Mouse (Mus musculus) large intestine, adult 2 months (tissue): Measurements from ENCODE around the gene Ptbp2. TPM values are rescaled to one million over a fixed set of nuclear protein-coding genes. Genes with fewer than 3 reads are reported as not detected.

Experiments used
- DNase-seq: peaks from one replicate; pipeline ENCODE4 v3.0.0-alpha.2; 2012; ENCODE audit warnings: low read depth, low spot score
- WGBS: fragments of 180-500 bp; shearing (Covaris S2); methylation state at CpG from one replicate; pipeline ENCODE4 v1.1.7; 2018; 5-methylcytosine and 5-hydroxymethylcytosine counted together
- polyA plus RNA-seq: library from polyadenylated mRNA; depleted of rRNA; stranded (reverse); fragments of >200 nt; gene quantifications from 2 replicates; pipeline ENCODE4 v1.2.3, GENCODE M21; 2012; rRNA removed

The Ptbp2 gene
- 5.3 and 7.1 TPM in 2 replicates for polyA plus RNA-seq

- DNase-seq = no peak
- WGBS = 86% methylated on average over 4 of the region's 4 CpGs
Observed at GRCm38 (mm10) chr3:119784366-119784765, at the start of gene Ptbp2. Ptbp2 (minus strand) TSS chr3:119784466.

- WGBS = 75% methylated on average over 1 of the region's 1 CpGs
- no peak for DNase-seq
Observed at GRCm38 (mm10) chr3:119814678-119815077, 30.4 kb upstream of the Ptbp2 start.

GRCm38 (mm10) chr3:119806123-119806522 lies 21.9 kb upstream of the Ptbp2 start:
- no peak for DNase-seq
- WGBS = 73% methylated on average over 7 of the region's 7 CpGs

- 79% methylated on average over 9 of the region's 9 CpGs for WGBS
- no peak for DNase-seq
Observed at GRCm38 (mm10) chr3:119794677-119795365, 10.6 kb upstream of the Ptbp2 start.

GRCm38 (mm10) chr3:119782946-119783701 lies 1.1 kb downstream of the Ptbp2 start:
- WGBS = under 1% methylated on average over 85 of the region's 89 CpGs
- DNase-seq = no peak

- no peak for DNase-seq
- WGBS = under 1% methylated on average over 63 of the region's 63 CpGs
Observed at GRCm38 (mm10) chr3:119782022-119782945, 2.0 kb downstream of the Ptbp2 start.

- no peak for DNase-seq
Observed at GRCm38 (mm10) chr3:119780876-119781275, 3.4 kb downstream of the Ptbp2 start.

GRCm38 (mm10) chr3:119779261-119779660 lies 5.0 kb downstream of the Ptbp2 start:
- WGBS = 87% methylated on average over 1 of the region's 1 CpGs
- DNase-seq = no peak

GRCm38 (mm10) chr3:119778431-119778830 lies 5.8 kb downstream of the Ptbp2 start:
- WGBS = 91% methylated on average over 2 of the region's 2 CpGs
- no peak for DNase-seq

- 79% methylated on average over 5 of the region's 5 CpGs for WGBS
- DNase-seq = no peak
Observed at GRCm38 (mm10) chr3:119776129-119776528, 8.1 kb downstream of the Ptbp2 start.

- no peak for DNase-seq
- 46% methylated on average over 2 of the region's 2 CpGs for WGBS
Observed at GRCm38 (mm10) chr3:119772789-119773188, 11.5 kb downstream of the Ptbp2 start.

GRCm38 (mm10) chr3:119763772-119764171 lies 20.5 kb downstream of the Ptbp2 start:
- WGBS = 82% methylated on average over 2 of the region's 2 CpGs
- no peak for DNase-seq

GRCm38 (mm10) chr3:119761732-119762131 lies 22.5 kb downstream of the Ptbp2 start:
- DNase-seq = no peak
- WGBS = 95% methylated on average over 3 of the region's 3 CpGs

GRCm38 (mm10) chr3:119753791-119754190 lies 30.5 kb downstream of the Ptbp2 start:
- no peak for DNase-seq

GRCm38 (mm10) chr3:119749551-119750249 lies 34.6 kb downstream of the Ptbp2 start:
- WGBS = 86% methylated on average over 3 of the region's 3 CpGs
- DNase-seq = no peak

GRCm38 (mm10) chr3:119749140-119749539 lies 35.1 kb downstream of the Ptbp2 start:
- 88% methylated on average over 2 of the region's 2 CpGs for WGBS
- no peak for DNase-seq

- no peak for DNase-seq
- 64% methylated on average over 2 of the region's 2 CpGs for WGBS
Observed at GRCm38 (mm10) chr3:119746656-119747055, 37.6 kb downstream of the Ptbp2 start.

- no peak for DNase-seq
- 25% methylated on average over 1 of the region's 1 CpGs for WGBS
Observed at GRCm38 (mm10) chr3:119745801-119746200, 38.5 kb downstream of the Ptbp2 start.

GRCm38 (mm10) chr3:119729863-119730262 lies 54.4 kb downstream of the Ptbp2 start:
- 92% methylated on average over 2 of the region's 2 CpGs for WGBS

GRCm38 (mm10) chr3:119712066-119712465 lies 72.2 kb downstream of the Ptbp2 start:
- DNase-seq = no peak
- WGBS = 96% methylated on average over 5 of the region's 5 CpGs

More at GRCm38 (mm10) chr3:119729863-119730262, 54.4 kb downstream of the Ptbp2 start:
- no peak for DNase-seq
